Mouse (Mus musculus) midbrain, embryonic 14.5 days (tissue): ENCODE data around the gene Fam131a. TPM values are rescaled to one million over a fixed set of nuclear protein-coding genes. Genes with fewer than 3 reads are reported as not detected.

ENCODE experiments used
- ATAC-seq: fragments of 200-750 bp; cut with Nextera tagmentation; 2 replicates; pipeline ENCODE4 v1.8.0; 2017; ENCODE audit warnings: moderate number of reproducible peaks, moderate library complexity; ENCODE audit not compliant: low FRiP score, low TSS enrichment
- DNase-seq: peaks from one replicate; pipeline ENCODE4 v3.0.0-alpha.2; 2015
- H3K27ac ChIP-seq: fragments of 300-500 bp; sonication (generic); replicated peaks from 2 replicates; pipeline ENCODE4 v1.5.1; 2014; ENCODE audit warnings: mild to moderate bottlenecking, low read depth, low read length, moderate library complexity
- H3K27me3 ChIP-seq: fragments of 300-500 bp; sonication (generic); 2 replicates; pipeline ENCODE4 v1.6.1; 2014; ENCODE audit warnings: low read length, control low read depth, mixed read lengths; ENCODE audit not compliant: control insufficient read depth, insufficient read depth
- H3K36me3 ChIP-seq: fragments of 300-500 bp; sonication (generic); 2 replicates; pipeline ENCODE4 v1.6.1; 2014; ENCODE audit warnings: low read length, control low read depth; ENCODE audit not compliant: control insufficient read depth, insufficient read depth
- H3K4me1 ChIP-seq: fragments of 300-500 bp; sonication (generic); 2 replicates; pipeline ENCODE4 v1.6.1; 2014; ENCODE audit warnings: mild to moderate bottlenecking, antibody characterized with exemption, low read length, control low read depth; ENCODE audit not compliant: control insufficient read depth, insufficient read depth
- H3K4me2 ChIP-seq: fragments of 300-500 bp; sonication (generic); 2 replicates; pipeline ENCODE4 v1.6.1; 2014; ENCODE audit warnings: mild to moderate bottlenecking, low read length, moderate library complexity
- H3K4me3 ChIP-seq: fragments of 300-500 bp; sonication (generic); replicated peaks from 2 replicates; pipeline ENCODE4 v1.5.1; 2014; ENCODE audit warnings: low read depth, low read length
- H3K9ac ChIP-seq: fragments of 300-500 bp; sonication (generic); replicated peaks from 2 replicates; pipeline ENCODE4 v1.6.1; 2014; ENCODE audit warnings: mild to moderate bottlenecking, low read length, moderate library complexity
- H3K9me3 ChIP-seq: fragments of 300-500 bp; sonication (generic); 2 replicates; pipeline ENCODE4 v1.6.1; 2016; ENCODE audit warnings: low read length, control low read depth, mixed read lengths; ENCODE audit not compliant: control insufficient read depth
- WGBS: fragments of 180-500 bp; shearing (Covaris S2); extraction: QIAGEN DNeasy Blood & Tissue Kit; methylation state at CpG from one replicate; pipeline ENCODE4 v1.1.7; 2014; 5-methylcytosine and 5-hydroxymethylcytosine counted together
- polyA plus RNA-seq: library from polyadenylated mRNA; unstranded; fragments of >200 nt; fragmentation: Nextera tagmentation; extraction: Ambion mirVana; gene quantifications from 2 replicates; pipeline ENCODE4 v1.2.1, GENCODE M21; 2014

Gene Fam131a
- polyA plus RNA-seq, 1 experiment from 2014 or later, result 45.3 TPM

DNA sequence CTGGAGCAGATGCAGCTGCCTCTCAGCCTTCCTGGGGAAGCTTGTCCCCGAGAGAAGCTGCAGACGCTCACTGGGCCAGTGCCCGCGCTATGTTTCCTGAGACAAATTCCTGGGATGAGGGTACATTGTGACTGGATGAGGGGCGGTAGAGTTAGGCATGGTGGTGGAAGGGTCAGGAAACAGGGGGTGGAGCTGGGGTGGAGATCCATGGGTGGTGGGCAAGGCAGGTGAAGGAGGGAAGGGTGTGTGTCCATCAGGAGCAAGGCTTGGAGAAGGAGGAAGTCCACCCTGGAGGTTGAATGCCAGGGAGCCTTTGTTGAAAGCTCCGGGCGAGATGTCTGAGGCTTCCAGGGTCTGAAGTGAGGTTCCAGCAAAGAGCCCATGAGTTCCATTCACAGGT is 32.3 kb downstream of the Fam131a start:
- H3K9ac ChIP-seq, result no peak overlapping the region
- no peak overlapping the region for H3K4me3 ChIP-seq
- H3K36me3 ChIP-seq, result peaks cover 20% of the 10 kb centered on the region
- H3K9me3 ChIP-seq, result no peaks in the 10 kb centered on the region
- H3K27me3 ChIP-seq, result no peaks in the 10 kb centered on the region
- ATAC-seq (no peak), DNase-seq (no peak)
- no peak overlapping the region for H3K27ac ChIP-seq
- H3K4me2 ChIP-seq, result no peak overlapping the region
- no peaks in the 10 kb centered on the region for H3K4me1 ChIP-seq
- WGBS, result 83% methylated on average over 7 of the region's 7 CpGs

DNA sequence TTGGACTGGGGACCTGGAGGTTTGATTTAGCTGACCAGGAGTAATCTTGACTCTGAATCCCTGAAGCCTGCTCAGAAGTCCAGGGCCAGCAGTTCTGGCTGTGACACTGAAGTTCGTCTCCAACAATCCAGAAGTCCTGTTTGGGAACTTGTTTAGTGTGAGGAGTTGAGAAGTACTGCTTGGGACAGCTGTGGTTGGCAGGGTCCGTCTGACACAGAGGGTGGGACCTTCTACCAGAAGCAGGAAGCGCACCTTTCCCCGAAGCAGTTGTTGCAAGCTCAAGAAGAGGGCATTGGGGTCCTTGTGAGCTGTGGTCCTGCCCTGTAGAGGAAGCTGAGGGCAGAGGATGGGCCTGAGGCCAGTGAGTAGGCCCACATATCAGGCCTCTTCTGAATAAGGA is 32.7 kb downstream of the Fam131a start:
- ATAC-seq, result no peak
- no peaks in the 10 kb centered on the region for H3K9me3 ChIP-seq
- H3K4me3 ChIP-seq, result no peak overlapping the region
- no peak overlapping the region for H3K4me2 ChIP-seq
- no peak for DNase-seq
- no peaks in the 10 kb centered on the region for H3K4me1 ChIP-seq
- WGBS, result 90% methylated on average over 4 of the region's 4 CpGs
- H3K27ac ChIP-seq, result no peak overlapping the region
- H3K36me3 ChIP-seq, result peaks cover 16% of the 10 kb centered on the region
- no peak overlapping the region for H3K9ac ChIP-seq
- H3K27me3 ChIP-seq, result no peaks in the 10 kb centered on the region

GRCm38 (mm10) chr16:20726384-20726783 is 33.3 kb downstream of the Fam131a start:
- no peaks in the 10 kb centered on the region for H3K4me1 ChIP-seq
- WGBS, result 44% methylated on average over 1 of the region's 1 CpGs
- no peak for ATAC-seq
- peaks cover 11% of the 10 kb centered on the region for H3K36me3 ChIP-seq
- H3K27ac ChIP-seq, result no peak overlapping the region
- H3K4me3 ChIP-seq, result no peak overlapping the region
- DNase-seq, result no peak
- no peaks in the 10 kb centered on the region for H3K9me3 ChIP-seq
- H3K4me2 ChIP-seq, result no peak overlapping the region
- no peaks in the 10 kb centered on the region for H3K27me3 ChIP-seq
- H3K9ac ChIP-seq, result no peak overlapping the region

GRCm38 (mm10) chr16:20730293-20730711 is 37.3 kb downstream of the Fam131a start:
- Histone ChIP-seq H3K9ac (no peak overlapping the region), H3K4me2 (no peak overlapping the region), H3K9me3 (no peaks in the 10 kb centered on the region), H3K4me3 (no peak overlapping the region), H3K27ac (no peak overlapping the region), H3K27me3 (peaks cover 14% of the 10 kb centered on the region), H3K4me1 (peaks cover 12% of the 10 kb centered on the region), H3K36me3 (no peaks in the 10 kb centered on the region)
- ATAC-seq (no peak), DNase-seq (no peak)
- WGBS, result 41% methylated on average over 5 of the region's 5 CpGs

GRCm38 (mm10) chr16:20731688-20732087 is 38.6 kb downstream of the Fam131a start:
- DNase-seq (no peak), ATAC-seq (no peak)
- Histone ChIP-seq H3K27me3 (peaks cover 19% of the 10 kb centered on the region), H3K4me3 (no peak overlapping the region), H3K36me3 (peaks cover 8% of the 10 kb centered on the region; the same call in 1 of the 2 replicates), H3K4me2 (no peak overlapping the region), H3K9ac (no peak overlapping the region), H3K4me1 (peaks cover 12% of the 10 kb centered on the region), H3K27ac (no peak overlapping the region), H3K9me3 (no peaks in the 10 kb centered on the region)
- 61% methylated on average over 5 of the region's 5 CpGs for WGBS

DNA sequence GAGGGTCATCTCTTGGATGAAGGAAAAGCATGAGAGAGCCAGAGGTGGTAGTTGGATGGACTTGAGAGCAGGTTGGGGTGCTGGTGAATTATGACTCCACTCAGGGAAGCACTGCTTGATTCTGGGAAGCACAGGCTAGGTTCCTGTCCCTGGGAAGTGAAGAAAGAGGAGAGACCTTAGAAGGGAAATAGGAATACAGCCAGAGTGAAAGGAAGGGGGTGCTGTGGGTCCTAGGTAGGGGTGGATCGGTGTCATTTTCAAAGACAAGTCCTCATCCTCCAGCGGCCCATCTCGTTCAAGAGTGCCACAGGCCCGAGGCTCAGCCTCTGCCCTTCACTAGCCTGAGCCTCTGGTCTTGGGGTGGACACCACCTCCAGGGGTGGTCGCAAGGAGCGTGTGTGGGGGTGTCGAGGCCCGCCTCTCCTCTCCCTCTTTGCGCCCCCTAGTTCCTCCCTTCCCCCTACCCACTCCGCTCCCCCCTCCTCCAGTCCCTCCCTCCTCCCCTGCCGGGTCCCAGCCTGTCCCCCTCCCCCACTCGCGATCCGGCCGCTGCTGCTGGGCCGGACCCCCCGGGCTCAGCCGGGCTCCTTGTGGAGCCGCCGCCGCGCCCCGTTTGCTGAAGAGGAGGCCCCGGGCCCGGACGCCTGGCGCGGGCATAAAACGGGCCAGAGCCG is 39.3 kb downstream of the Fam131a start:
- DNase-seq, result peak; percentile 74
- peak overlapping the region; percentile 83 for H3K9ac ChIP-seq
- WGBS, result 2% methylated on average over 29 of the region's 30 CpGs
- no peaks in the 10 kb centered on the region for H3K9me3 ChIP-seq
- H3K27ac ChIP-seq, result peak overlapping the region; percentile 71
- peaks cover 19% of the 10 kb centered on the region for H3K27me3 ChIP-seq
- peak; percentile 49 for ATAC-seq
- peaks cover 12% of the 10 kb centered on the region for H3K4me1 ChIP-seq
- H3K36me3 ChIP-seq, result peaks cover 8% of the 10 kb centered on the region; the same call in 1 of the 2 replicates
- H3K4me2 ChIP-seq, result peak overlapping the region; percentile 97
- H3K4me3 ChIP-seq, result peak overlapping the region; percentile 72

- H3K9ac ChIP-seq, result peak within 1 kb of the TSS; percentile 83
Observed at GRCm38 (mm10) chr16:20732925-20733730, 40.1 kb downstream of the Fam131a start, which contains the start of gene Chrd. Chrd (plus strand) TSS chr16:20733127.

GRCm38 (mm10) chr16:20733731-20734730 is 41.0 kb downstream of the Fam131a start, which contains the start of gene Thpo:
Thpo (minus strand) TSS chr16:20734511.
- Histone ChIP-seq H3K36me3 (peaks cover 8% of the 10 kb centered on the region; the same call in 1 of the 2 replicates), H3K4me3 (peak within 1 kb of the TSS; percentile 72), H3K9me3 (no peaks in the 10 kb centered on the region), H3K4me2 (peak within 1 kb of the TSS; percentile 97), H3K4me1 (peaks cover 12% of the 10 kb centered on the region), H3K27me3 (peaks cover 19% of the 10 kb centered on the region), H3K27ac (0 out of 2 replicates have a peak within 1 kb of the TSS, but pooled peaks have one; percentile 37), H3K9ac (peak within 1 kb of the TSS; percentile 83)
- ATAC-seq, result no peak
- DNase-seq, result peak; percentile 63
- 3% methylated on average over 45 of the region's 45 CpGs for WGBS

More at GRCm38 (mm10) chr16:20732925-20733730, 40.1 kb downstream of the Fam131a start, which contains the start of gene Chrd:
- H3K36me3 ChIP-seq, result peaks cover 8% of the 10 kb centered on the region; the same call in 1 of the 2 replicates
- whole genome bisulfite sequencing, result under 1% methylated on average over 66 of the region's 70 CpGs
- peaks cover 12% of the 10 kb centered on the region for H3K4me1 ChIP-seq
- H3K27me3 ChIP-seq, result peaks cover 19% of the 10 kb centered on the region
- H3K27ac ChIP-seq, result peak within 1 kb of the TSS; percentile 71
- DNase-seq, result peak; percentile 75
- no peaks in the 10 kb centered on the region for H3K9me3 ChIP-seq
- peak within 1 kb of the TSS; percentile 97 for H3K4me2 ChIP-seq
- peak within 1 kb of the TSS; percentile 72 for H3K4me3 ChIP-seq
- ATAC-seq, result peak; percentile 81
